Mouse (Mus musculus) CH12.LX (cell line): ENCODE data around the gene Kcnh4. TPM values are rescaled to one million over a fixed set of nuclear protein-coding genes. Genes with fewer than 3 reads are reported as not detected.

Source experiments
- DNase-seq: peaks from one replicate; pipeline ENCODE4 v3.0.0-alpha.2; 2013; ENCODE audit errors: extremely low read depth
- H3K27ac ChIP-seq: 2 replicates; pipeline ENCODE4 v1.5.1; 2012; ENCODE audit warnings: low read depth, mild to moderate bottlenecking, control low read depth, moderate library complexity; ENCODE audit not compliant: insufficient read depth
- H3K27me3 ChIP-seq: replicated peaks from 2 replicates; pipeline ENCODE3; 2012; ENCODE audit warnings: inconsistent platforms
- H3K36me3 ChIP-seq, 2 experiments: replicated peaks in 1 of 2; 2 replicates each; pipeline versions ENCODE3 to v1.6.1; 2012; ENCODE audit warnings: inconsistent platforms in 1 of 2, low read length in 1 of 2, mild to moderate bottlenecking in 1 of 2, mixed read lengths in 1 of 2, moderate library complexity in 1 of 2; ENCODE audit not compliant: control insufficient read depth in 1 of 2, insufficient read depth in 1 of 2
- H3K4me1 ChIP-seq, 2 experiments: 2 replicates each; pipeline ENCODE4 v1.6.1; 2012; ENCODE audit warnings: inconsistent platforms in 1 of 2, moderate library complexity in 1 of 2; ENCODE audit not compliant: insufficient read depth in 2 of 2, control insufficient read depth in 1 of 2
- H3K4me2 ChIP-seq: 2 replicates; pipeline ENCODE4 v1.6.1; 2012; ENCODE audit warnings: low read depth, mild to moderate bottlenecking, control low read depth; ENCODE audit not compliant: poor library complexity, insufficient read depth, severe bottlenecking
- H3K4me3 ChIP-seq, 3 experiments: fragments of 150-350 bp in 1 of 3; sonication (generic) in 1 of 3; replicated peaks in 1 of 3; 2 replicates each; pipeline versions ENCODE3 to v1.5.1; 2011 to 2012; ENCODE audit warnings: low read depth in 2 of 3, low read length in 2 of 3, mild to moderate bottlenecking in 2 of 3, moderate library complexity in 2 of 3, control low read depth in 1 of 3, improper control_type of control experiment in 1 of 3, inconsistent platforms in 1 of 3, mixed read lengths in 1 of 3; ENCODE audit not compliant: poor library complexity in 1 of 3
- H3K79me2 ChIP-seq: replicated peaks from 2 replicates; pipeline ENCODE4 v1.6.1; 2012; ENCODE audit warnings: mild to moderate bottlenecking, moderate library complexity; ENCODE audit not compliant: control insufficient read depth, poor library complexity, insufficient read depth, severe bottlenecking; ENCODE audit errors: extremely low read depth
- H3K9ac ChIP-seq: 2 replicates; pipeline ENCODE4 v1.6.1; 2012; ENCODE audit warnings: low read depth, mild to moderate bottlenecking, control low read depth, moderate library complexity; ENCODE audit not compliant: insufficient read depth
- H3K9me3 ChIP-seq: replicated peaks from 2 replicates; pipeline ENCODE3; 2012; ENCODE audit warnings: low read length, inconsistent platforms, mixed read lengths
- BHLHE40 ChIP-seq: IDR thresholded peaks from 2 replicates; pipeline ENCODE4 v1.6.1; 2011; ENCODE audit warnings: mild to moderate bottlenecking, low read depth, low read length, improper control_type of control experiment
- CHD1 ChIP-seq: IDR thresholded peaks from 2 replicates; pipeline ENCODE4 v1.6.1; 2012; ENCODE audit warnings: low read depth, low read length, improper control_type of control experiment, inconsistent platforms
- CHD2 ChIP-seq: IDR thresholded peaks from 2 replicates; pipeline ENCODE4 v1.6.1; 2011; ENCODE audit warnings: low read length, improper control_type of control experiment
- E2F4 ChIP-seq: IDR thresholded peaks from 2 replicates; pipeline ENCODE4 v1.6.1; 2011; ENCODE audit warnings: low read depth, low read length, improper control_type of control experiment; ENCODE audit not compliant: insufficient replicate concordance
- ETS1 ChIP-seq: conservative IDR thresholded peaks from 2 replicates; pipeline ENCODE4 v1.6.1; 2012; ENCODE audit warnings: low read depth, mild to moderate bottlenecking, inconsistent platforms, low read length, improper control_type of control experiment, moderate library complexity
- GABPA ChIP-seq: IDR thresholded peaks from 2 replicates; pipeline ENCODE4 v1.6.1; 2012; ENCODE audit warnings: low read depth, low read length, improper control_type of control experiment, inconsistent platforms; ENCODE audit not compliant: insufficient replicate concordance
- HCFC1 ChIP-seq: IDR thresholded peaks from 2 replicates; pipeline ENCODE4 v1.6.1; 2012; ENCODE audit warnings: low read depth, mild to moderate bottlenecking, inconsistent platforms, low read length, improper control_type of control experiment
- JUN ChIP-seq: IDR thresholded peaks from 2 replicates; pipeline ENCODE4 v1.6.1; 2011; ENCODE audit warnings: low read depth, mild to moderate bottlenecking, low read length, improper control_type of control experiment, moderate library complexity; ENCODE audit not compliant: insufficient read depth
- JUND ChIP-seq: conservative IDR thresholded peaks from 2 replicates; pipeline ENCODE4 v1.6.1; 2011; ENCODE audit warnings: low read depth, low read length, improper control_type of control experiment
- KAT2A ChIP-seq: IDR thresholded peaks from 2 replicates; pipeline ENCODE4 v1.6.1; 2012; ENCODE audit warnings: low read length, improper control_type of control experiment, inconsistent platforms; ENCODE audit not compliant: insufficient replicate concordance
- MAFK ChIP-seq: IDR thresholded peaks from 2 replicates; pipeline ENCODE4 v1.6.1; 2011; ENCODE audit warnings: low read length, improper control_type of control experiment; ENCODE audit not compliant: insufficient replicate concordance
- MAX ChIP-seq: IDR thresholded peaks from 2 replicates; pipeline ENCODE4 v1.6.1; 2011; ENCODE audit warnings: low read length, improper control_type of control experiment
- MEF2A ChIP-seq: IDR thresholded peaks from 2 replicates; pipeline ENCODE4 v1.6.1; 2014; ENCODE audit warnings: low read depth, mild to moderate bottlenecking, inconsistent platforms, low read length, improper control_type of control experiment, borderline replicate concordance
- MXI1 ChIP-seq: IDR thresholded peaks from 2 replicates; pipeline ENCODE4 v1.6.1; 2011; ENCODE audit warnings: mild to moderate bottlenecking, low read depth, low read length, improper control_type of control experiment
- NELFE ChIP-seq: IDR thresholded peaks from 2 replicates; pipeline ENCODE4 v1.6.1; 2011; ENCODE audit warnings: low read depth, low read length, improper control_type of control experiment
- NRF1 ChIP-seq: IDR thresholded peaks from 2 replicates; pipeline ENCODE4 v1.6.1; 2014; ENCODE audit warnings: low read depth, mild to moderate bottlenecking, inconsistent platforms, low read length, improper control_type of control experiment, moderate library complexity
- RAD21 ChIP-seq: IDR thresholded peaks from 2 replicates; pipeline ENCODE4 v1.6.1; 2011; ENCODE audit warnings: low read depth, mild to moderate bottlenecking, low read length, improper control_type of control experiment, moderate library complexity
- TBP ChIP-seq: conservative IDR thresholded peaks from 2 replicates; pipeline ENCODE4 v1.6.1; 2011; ENCODE audit warnings: low read depth, low read length, improper control_type of control experiment
- TCF12 ChIP-seq: IDR thresholded peaks from 2 replicates; pipeline ENCODE4 v1.6.1; 2014; ENCODE audit warnings: low read depth, mild to moderate bottlenecking, inconsistent platforms, low read length, improper control_type of control experiment
- USF2 ChIP-seq: conservative IDR thresholded peaks from 2 replicates; pipeline ENCODE4 v1.6.1; 2011; ENCODE audit warnings: low read depth, low read length, improper control_type of control experiment
- ZKSCAN1 ChIP-seq: IDR thresholded peaks from 2 replicates; pipeline ENCODE4 v1.6.1; 2012; ENCODE audit warnings: low read depth, inconsistent platforms, low read length, improper control_type of control experiment, borderline replicate concordance
- ZMIZ1 ChIP-seq: IDR thresholded peaks from 2 replicates; pipeline ENCODE4 v1.6.1; 2012; ENCODE audit warnings: low read depth, mild to moderate bottlenecking, inconsistent platforms, low read length, improper control_type of control experiment
- dilution Hi-C: fragments of 300-500 bp; cut with MboI; formaldehyde crosslinking; loops from 2 replicates; pipeline ENCODE4 v1.14.3; 2020; ENCODE audit warnings: low sequenced_read_pairs; ENCODE audit not compliant: extremely low pct_unique_long_range_greater_than_20kb, extremely low pct_ligation_motif_present
- in situ Hi-C: fragments of 300-500 bp; cut with MboI; formaldehyde crosslinking; loops from 3 replicates; pipeline ENCODE4 v1.14.3; 2019; ENCODE audit warnings: low sequenced_read_pairs, low pct_ligation_motif_present, low pct_unique_long_range_greater_than_20kb, mixed read lengths
- polyA plus RNA-seq: library from polyadenylated mRNA; unstranded; fragments of >175 nt; gene quantifications from 2 replicates; pipeline ENCODE4 v1.2.1, GENCODE M21; 2012; ENCODE audit warnings: low read depth; ENCODE audit not compliant: insufficient read length
- total RNA-seq, 2 experiments: library from RNA; depleted of rRNA; stranded (reverse); fragments of 300-350 nt in 1 of 2; fragments of >200 nt in 1 of 2; gene quantifications; 2 replicates each; pipeline ENCODE4 v1.2.3; 2012 to 2014

Kcnh4 gene
- total and polyA plus RNA-seq, 3 experiments: 0.87 to 4.0 (median 2.2) TPM

GRCm38 (mm10) chr11:100770646-100771408 is 11.1 kb upstream of the Kcnh4 start, which contains the start of gene Ghdc (continued):
- TF ChIP-seq ZMIZ1 (0 out of 2 replicates have a peak, but pooled peaks have one; percentile 12), MEF2A (peak; percentile 28; the same call in 1 of the 2 replicates), MXI1 (peak; percentile 88), CHD2 (no peak), JUN (no peak), TCF12 (no peak; the same call in 1 of the 2 replicates), MAX (peak; percentile 58), CHD1 (no peak), MAFK (no peak; the same call in 1 of the 2 replicates)
- TF ChIP-seq, all 38 proteins: peak for 15

- Histone ChIP-seq H3K79me2 (no peaks in the 10 kb centered on the region), H3K9ac (peak overlapping the region; percentile 66; the same call in 1 of the 2 replicates), H3K4me1 (peaks cover 3 to 38% of the 10 kb centered on the region in 2 experiments; a peak in 3 of 4 replicates), H3K4me2 (peak overlapping the region; percentile 77), H3K27me3 (no peaks in the 10 kb centered on the region), H3K9me3 (no peaks in the 10 kb centered on the region), H3K36me3 (peaks cover 5 to 29% of the 10 kb centered on the region in 2 experiments), H3K27ac (no peak overlapping the region), H3K4me3 (peak overlapping the region; percentile 67 to 83 (median 70))
- dilution Hi-C loops: no loop called here
- TF ChIP-seq GABPA: no peak
- TF ChIP-seq NELFE: no peak
- no peak for TF ChIP-seq MXI1
- TF ChIP-seq TBP: no peak
- no peak for TF ChIP-seq ETS1
- DNase-seq: no peak
- in situ Hi-C loops: loop anchor here (10.0 kb wide), 1 partner anchor 185 kb away; no protein-coding TSS in a partner anchor
Observed at GRCm38 (mm10) chr11:100769980-100770379, 10.2 kb upstream of the Kcnh4 start.

GRCm38 (mm10) chr11:100767871-100768270 is 8.1 kb upstream of the Kcnh4 start:
- dilution Hi-C loops: no loop called here
- no peak overlapping the region for H3K27ac ChIP-seq
- H3K9me3 ChIP-seq: no peaks in the 10 kb centered on the region
- TF ChIP-seq E2F4: no peak
- TF ChIP-seq CHD1: no peak
- TF ChIP-seq JUND: no peak
- TF ChIP-seq ZKSCAN1: no peak
- TF ChIP-seq RAD21: no peak
- TF ChIP-seq USF2: no peak
- no peak for TF ChIP-seq TBP
- no peak for TF ChIP-seq NELFE
- TF ChIP-seq KAT2A: no peak
- TF ChIP-seq GABPA: no peak
- TF ChIP-seq HCFC1: no peak
- TF ChIP-seq BHLHE40: no peak
- no peak for TF ChIP-seq NRF1
- in situ Hi-C loops: loop anchor here (10.0 kb wide), 1 partner anchor 187 kb away; no protein-coding TSS in a partner anchor
- no peak overlapping the region for H3K9ac ChIP-seq
- H3K4me2 ChIP-seq: no peak overlapping the region
- H3K27me3 ChIP-seq: peaks cover 3% of the 10 kb centered on the region
- no peak overlapping the region for H3K4me3 ChIP-seq
- no peaks in the 10 kb centered on the region for H3K79me2 ChIP-seq
- no peak for DNase-seq
- H3K4me1 ChIP-seq: peaks cover 3 to 24% of the 10 kb centered on the region in 2 experiments; a peak in 3 of 4 replicates
- peaks cover 5 to 29% of the 10 kb centered on the region in 2 experiments for H3K36me3 ChIP-seq
